Mouse (Mus musculus): ENCODE data around the gene Heg1.

- TF ChIP-seq CTCF (IDR thresholded peaks at IDR 0.05; ENCODE audit: low read depth): no peak
- TF ChIP-seq EP300 (IDR thresholded peaks at IDR 0.05; ENCODE audit: low read depth): no peak
Observed at GRCm38 (mm10) chr16:33726892-33727291, 42.7 kb downstream of the Heg1 start.
